Mouse (Mus musculus) left cerebral cortex, postnatal 4 days (tissue): ENCODE results near the gene Qrich2. TPM values are rescaled to one million over a fixed set of nuclear protein-coding genes. Genes with fewer than 3 reads are reported as not detected.
"Not testable (repeated sequence)": the region's sequence is repeated elsewhere in the genome, so short reads cannot be mapped to it uniquely, and the experiment has no call there.

ENCODE experiments used
- DNase-seq: peaks from one replicate; pipeline ENCODE4 v3.0.0-alpha.2; 2022
- intact Hi-C: fragments of 180-260 bp; cut with DNase I; formaldehyde crosslinking; loops from one replicate; pipeline ENCODE4 v1.15.1; 2025
- total RNA-seq, 2 experiments: library from RNA; stranded (reverse); gene quantifications; 2 replicates each; pipeline ENCODE4 v1.2.3; 2021

Qrich2 gene
- total RNA-seq, 2 experiments from 2014 or later: 0.08 TPM; not detected in 1

GRCm38 (mm10) chr11:116432127-116432526, 33.9 kb downstream of the Qrich2 start:
- no peak for DNase-seq
- intact Hi-C loops: no loop called here

- DNase-seq: no peak
- intact Hi-C loops: no loop called here
Measured at GRCm38 (mm10) chr11:116431428-116432077, 34.5 kb downstream of the Qrich2 start.

GRCm38 (mm10) chr11:116430723-116431427, 35.2 kb downstream of the Qrich2 start:
- intact Hi-C loops: no loop called here
- no peak for DNase-seq

GRCm38 (mm10) chr11:116429862-116430613, 36.0 kb downstream of the Qrich2 start:
- intact Hi-C loops: no loop called here

GRCm38 (mm10) chr11:116428872-116429859, 36.9 kb downstream of the Qrich2 start:
- intact Hi-C loops: no loop called here
- no peak for DNase-seq

More at GRCm38 (mm10) chr11:116429862-116430613, 36.0 kb downstream of the Qrich2 start:
- DNase-seq: no peak

GRCm38 (mm10) chr11:116426852-116427575, 39.0 kb downstream of the Qrich2 start:
- no peak for DNase-seq
- intact Hi-C loops: no loop called here

- intact Hi-C loops, DNase-seq: not testable (repeated sequence)
Measured at GRCm38 (mm10) chr11:116426328-116426727, 39.7 kb downstream of the Qrich2 start.

GRCm38 (mm10) chr11:116424621-116425407, 41.2 kb downstream of the Qrich2 start:
- no peak for DNase-seq
- intact Hi-C loops: no loop called here

GRCm38 (mm10) chr11:116423782-116424620, 42.0 kb downstream of the Qrich2 start:
- DNase-seq: no peak
- intact Hi-C loops: no loop called here

- intact Hi-C loops: no loop called here
- DNase-seq: no peak
Measured at GRCm38 (mm10) chr11:116423214-116423613, 42.8 kb downstream of the Qrich2 start.

GRCm38 (mm10) chr11:116422562-116422961, 43.5 kb downstream of the Qrich2 start:
- intact Hi-C loops: no loop called here
- DNase-seq: no peak

- intact Hi-C loops: no loop called here
- DNase-seq: no peak
Measured at GRCm38 (mm10) chr11:116421102-116421501, 44.9 kb downstream of the Qrich2 start.

GRCm38 (mm10) chr11:116418841-116419462, 47.1 kb downstream of the Qrich2 start:
- intact Hi-C loops: no loop called here
- no peak for DNase-seq

GRCm38 (mm10) chr11:116418194-116418840, 47.7 kb downstream of the Qrich2 start:
- DNase-seq: peak; percentile 38
- intact Hi-C loops: no loop called here

GRCm38 (mm10) chr11:116417054-116417453, 49.0 kb downstream of the Qrich2 start:
- intact Hi-C loops: no loop called here
- no peak for DNase-seq

- intact Hi-C loops: no loop called here
- DNase-seq: no peak
Measured at GRCm38 (mm10) chr11:116416196-116416943, 49.7 kb downstream of the Qrich2 start.
